Mouse (Mus musculus) heart, postnatal 0 days (tissue): Measurements from ENCODE around the gene 5430427O19Rik. TPM values are rescaled to one million over a fixed set of nuclear protein-coding genes. Genes with fewer than 3 reads are reported as not detected.

Experiments used
- ATAC-seq: fragments of 200-750 bp; cut with Nextera tagmentation; 2 replicates; pipeline ENCODE4 v1.8.0; 2017; ENCODE audit warnings: low read depth, moderate number of reproducible peaks, moderate library complexity; ENCODE audit not compliant: insufficient read depth
- DNase-seq: peaks from one replicate; pipeline ENCODE4 v3.0.0-alpha.2; 2016; ENCODE audit warnings: low spot score
- H3K27ac ChIP-seq: fragments of 300-500 bp; sonication (generic); 2 replicates; pipeline ENCODE4 v1.5.1; 2014; ENCODE audit warnings: low read depth, mild to moderate bottlenecking
- H3K27me3 ChIP-seq: fragments of 300-500 bp; sonication (generic); 2 replicates; pipeline ENCODE4 v1.6.1; 2014; ENCODE audit warnings: low read length, mixed read lengths; ENCODE audit not compliant: control insufficient read depth, insufficient read depth
- H3K36me3 ChIP-seq: fragments of 300-500 bp; sonication (generic); replicated peaks from 2 replicates; pipeline ENCODE4 v1.6.1; 2014; ENCODE audit warnings: low read length, mixed read lengths; ENCODE audit not compliant: control insufficient read depth, insufficient read depth
- H3K4me1 ChIP-seq: fragments of 300-500 bp; sonication (generic); 2 replicates; pipeline ENCODE4 v1.6.1; 2014; ENCODE audit warnings: antibody characterized with exemption; ENCODE audit not compliant: control insufficient read depth, insufficient read depth
- H3K4me2 ChIP-seq: fragments of 300-500 bp; sonication (generic); 2 replicates; pipeline ENCODE4 v1.6.1; 2014; ENCODE audit warnings: low read depth, mild to moderate bottlenecking, low read length, moderate library complexity
- H3K4me3 ChIP-seq: fragments of 300-500 bp; sonication (generic); 2 replicates; pipeline ENCODE4 v1.5.1; 2014; ENCODE audit warnings: low read depth, low read length
- H3K9ac ChIP-seq: fragments of 300-500 bp; sonication (generic); replicated peaks from 2 replicates; pipeline ENCODE4 v1.6.1; 2014; ENCODE audit warnings: low read depth, low read length, mixed read lengths
- H3K9me3 ChIP-seq: fragments of 300-500 bp; sonication (generic); replicated peaks from 2 replicates; pipeline ENCODE4 v1.6.1; 2016; ENCODE audit warnings: low read length; ENCODE audit not compliant: control insufficient read depth
- CTCF ChIP-seq: IDR thresholded peaks from 2 replicates; pipeline ENCODE4 v1.5.1; 2016; ENCODE audit warnings: antibody characterized with exemption, control low read depth, low read depth
- EP300 ChIP-seq: IDR thresholded peaks from 2 replicates; pipeline ENCODE4 v1.6.1; 2016; ENCODE audit warnings: antibody characterized with exemption, low read depth
- WGBS: fragments of 180-500 bp; shearing (Covaris S2); extraction: QIAGEN DNeasy Blood & Tissue Kit; methylation state at CpG from one replicate; pipeline ENCODE4 v1.1.7; 2014; 5-methylcytosine and 5-hydroxymethylcytosine counted together
- polyA plus RNA-seq: library from polyadenylated mRNA; unstranded; fragments of >200 nt; fragmentation: Nextera tagmentation; extraction: Ambion mirVana; gene quantifications from 2 replicates; pipeline ENCODE4 v1.2.1, GENCODE M21; 2015
- total RNA-seq: library from RNA; depleted of rRNA; stranded (reverse); fragments of >200 nt; gene quantifications from 2 replicates; pipeline ENCODE4 v1.2.3, GENCODE M21; 2014; ENCODE audit warnings: low replicate concordance

Gene 5430427O19Rik
- total and polyA plus RNA-seq, 2 experiments from 2014 or later, result 0.14 TPM; not detected in 1

- Histone ChIP-seq H3K27ac (no peak overlapping the region), H3K36me3 (no peaks in the 10 kb centered on the region), H3K4me1 (no peaks in the 10 kb centered on the region), H3K9me3 (no peaks in the 10 kb centered on the region), H3K4me3 (no peak overlapping the region), H3K27me3 (no peaks in the 10 kb centered on the region), H3K4me2 (no peak overlapping the region), H3K9ac (no peak overlapping the region)
- no peak for ATAC-seq
- TF ChIP-seq EP300, result no peak
- TF ChIP-seq CTCF, result no peak
- DNase-seq, result no peak
These were observed 13.0 kb upstream of the 5430427O19Rik start for GRCm38 (mm10) chrX:85857169-85857568.

- ATAC-seq (no peak), DNase-seq (no peak)
- Histone ChIP-seq H3K36me3 (no peaks in the 10 kb centered on the region), H3K27ac (no peak overlapping the region), H3K9ac (no peak overlapping the region), H3K4me2 (no peak overlapping the region), H3K4me1 (no peaks in the 10 kb centered on the region), H3K4me3 (no peak overlapping the region), H3K27me3 (no peaks in the 10 kb centered on the region), H3K9me3 (no peaks in the 10 kb centered on the region)
- 61% methylated on average over 3 of the region's 3 CpGs for WGBS
- TF ChIP-seq EP300 (no peak), CTCF (no peak)
These were observed 2.1 kb upstream of the 5430427O19Rik start for GRCm38 (mm10) chrX:85868079-85868478.

GRCm38 (mm10) chrX:85871371-85872056, 1.4 kb downstream of the 5430427O19Rik start:
- Histone ChIP-seq H3K36me3 (no peaks in the 10 kb centered on the region), H3K4me2 (no peak overlapping the region), H3K27ac (no peak overlapping the region), H3K27me3 (no peaks in the 10 kb centered on the region), H3K4me3 (no peak overlapping the region), H3K9me3 (no peaks in the 10 kb centered on the region), H3K4me1 (no peaks in the 10 kb centered on the region), H3K9ac (no peak overlapping the region)
- 85% methylated on average over 11 of the region's 11 CpGs for WGBS
- DNase-seq (no peak), ATAC-seq (no peak)
- no peak for TF ChIP-seq CTCF
- TF ChIP-seq EP300, result no peak

- no peaks in the 10 kb centered on the region for H3K27me3 ChIP-seq
- TF ChIP-seq EP300 (no peak), CTCF (no peak)
- H3K4me2 ChIP-seq, result no peak overlapping the region
- H3K9ac ChIP-seq, result no peak overlapping the region
- DNase-seq, result no peak
- ATAC-seq, result no peak
- no peaks in the 10 kb centered on the region for H3K9me3 ChIP-seq
- 84% methylated on average over 4 of the region's 4 CpGs for WGBS
- no peak overlapping the region for H3K4me3 ChIP-seq
- no peak overlapping the region for H3K27ac ChIP-seq
- no peaks in the 10 kb centered on the region for H3K4me1 ChIP-seq
- H3K36me3 ChIP-seq, result no peaks in the 10 kb centered on the region
These were observed 4.2 kb downstream of the 5430427O19Rik start for GRCm38 (mm10) chrX:85874367-85874766.

GRCm38 (mm10) chrX:85875951-85876350, 5.8 kb downstream of the 5430427O19Rik start:
- no peak overlapping the region for H3K4me3 ChIP-seq
- H3K36me3 ChIP-seq, result no peaks in the 10 kb centered on the region
- no peak overlapping the region for H3K9ac ChIP-seq
- no peak overlapping the region for H3K27ac ChIP-seq
- no peak overlapping the region for H3K4me2 ChIP-seq
- ATAC-seq, result no peak
- H3K9me3 ChIP-seq, result no peaks in the 10 kb centered on the region
- H3K4me1 ChIP-seq, result no peaks in the 10 kb centered on the region
- TF ChIP-seq CTCF (no peak), EP300 (no peak)
- DNase-seq, result no peak
- H3K27me3 ChIP-seq, result no peaks in the 10 kb centered on the region

- Histone ChIP-seq H3K27me3 (no peaks in the 10 kb centered on the region), H3K4me1 (no peaks in the 10 kb centered on the region), H3K27ac (no peak overlapping the region), H3K36me3 (no peaks in the 10 kb centered on the region), H3K9ac (no peak overlapping the region), H3K4me2 (no peak overlapping the region), H3K9me3 (no peaks in the 10 kb centered on the region), H3K4me3 (no peak overlapping the region)
- WGBS, result 65% methylated on average over 2 of the region's 2 CpGs
- ATAC-seq (no peak), DNase-seq (no peak)
- no peak for TF ChIP-seq EP300
These were observed 7.6 kb downstream of the 5430427O19Rik start for GRCm38 (mm10) chrX:85877747-85878146.
